Mouse (Mus musculus) central nervous system, embryonic 18 days (tissue): ENCODE results near the gene Vmn1r157. TPM values are rescaled to one million over a fixed set of nuclear protein-coding genes. Genes with fewer than 3 reads are reported as not detected.

Experiments
- polyA plus RNA-seq: library from polyadenylated mRNA; depleted of rRNA; stranded (reverse); fragments of >200 nt; gene quantifications from 2 replicates; pipeline ENCODE4 v1.2.3, GENCODE M21; 2012; rRNA removed

The Vmn1r157 gene
- not detected in 2 replicates for polyA plus RNA-seq

GRCm38 (mm10) chr7:22761397-22761796, at the start of gene Vmn1r157:
TSS of gene Vmn1r157 (plus strand) at chr7:22761697.

GRCm38 (mm10) chr7:22719610-22720009, 41.9 kb upstream of the Vmn1r157 start, which contains the start of gene Gm4567:
TSS of gene Gm4567 (minus strand) at chr7:22719710.

GRCm38 (mm10) chr7:22790682-22791081, 29.2 kb downstream of the Vmn1r157 start, which contains the start of gene Vmn1r158:
TSS of gene Vmn1r158 (minus strand) at chr7:22790782.

Other genes starting within 250 kb of the Vmn1r157 start
- not detected in 2 replicates for gene Vmn1r152, start 238.7 kb upstream of the Vmn1r157 start, polyA plus RNA-seq
- gene Gm8677, start 226.8 kb upstream of the Vmn1r157 start, polyA plus RNA-seq = not detected in 2 replicates
- not detected in 2 replicates for gene Gm4201, start 196.4 kb upstream of the Vmn1r157 start, polyA plus RNA-seq
- not detected in 2 replicates for gene Gm4565, start 173.6 kb upstream of the Vmn1r157 start, polyA plus RNA-seq
- gene Vmn1r155, start 103.7 kb upstream of the Vmn1r157 start, polyA plus RNA-seq = not detected in 2 replicates
- gene Gm8693, start 69.4 kb upstream of the Vmn1r157 start, polyA plus RNA-seq = not detected in 2 replicates
- not detected in 2 replicates for gene Gm4567, start 42.0 kb upstream of the Vmn1r157 start, polyA plus RNA-seq
- not detected in 2 replicates for gene Vmn1r158, start 29.1 kb downstream of the Vmn1r157 start, polyA plus RNA-seq
- gene Vmn1r159, start 81.9 kb downstream of the Vmn1r157 start, polyA plus RNA-seq = not detected in 2 replicates
- gene Vmn1r160, start 109.5 kb downstream of the Vmn1r157 start, polyA plus RNA-seq = not detected in 2 replicates
- gene Gm4214, start 223.0 kb downstream of the Vmn1r157 start, polyA plus RNA-seq = not detected in 2 replicates